Mouse (Mus musculus) CH12F3 (cell line): ENCODE results near the gene Fam47c.

Experiments used
- in situ Hi-C: fragments of 300-500 bp; cut with MboI; formaldehyde crosslinking; loops from 2 replicates; pipeline ENCODE4 v1.14.3; 2020; ENCODE audit warnings: low sequenced_read_pairs

The Fam47c gene

GRCm38 (mm10) chrX:78737463-78737862 is at the start of gene Fam47c:
Gene Fam47c, plus strand, starts transcription at chrX:78737763.
- in situ Hi-C loops, result no loop called here

DNA sequence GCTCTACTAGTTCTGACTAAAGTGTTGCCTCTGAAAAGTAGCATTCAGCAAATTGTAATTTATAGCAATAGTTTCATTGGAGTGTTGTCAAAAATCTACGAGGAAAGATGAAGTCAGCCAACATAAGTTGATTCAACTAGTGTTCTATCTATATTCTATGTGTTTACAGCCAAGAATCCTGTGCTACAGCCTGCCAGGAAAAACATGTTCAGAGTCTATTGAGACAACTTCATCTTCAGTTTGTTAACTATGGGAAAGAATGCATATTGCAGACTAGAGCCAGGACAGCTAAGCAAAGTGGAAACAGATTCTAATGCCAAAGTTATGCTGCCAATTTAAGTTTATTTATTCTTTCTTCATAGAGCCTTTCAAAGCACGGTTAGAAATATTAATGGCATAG is 31.8 kb downstream of the Fam47c start:
- in situ Hi-C loops, result no loop called here

DNA sequence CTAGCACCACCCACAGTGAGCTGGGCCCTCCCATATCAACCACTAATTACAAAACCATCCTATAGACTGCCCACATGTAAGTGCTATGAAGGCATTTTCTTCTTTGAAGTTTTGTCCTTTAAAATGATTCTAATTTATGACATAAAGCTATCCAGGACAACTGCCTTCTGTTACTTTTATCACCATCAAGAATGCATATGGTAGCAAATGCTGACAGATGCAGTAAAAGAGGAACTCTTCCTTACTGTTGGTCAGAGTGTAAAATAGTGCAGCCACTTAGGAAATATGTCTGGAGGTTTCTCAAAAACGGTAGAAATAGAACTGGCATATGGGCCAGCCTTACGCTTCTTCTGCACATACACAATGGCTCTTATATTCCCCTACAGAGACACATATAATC is 39.5 kb downstream of the Fam47c start:
- in situ Hi-C loops, result no loop called here
